Mouse (Mus musculus): ENCODE data around the gene Srarp. TPM values are rescaled to one million over a fixed set of nuclear protein-coding genes. Genes with fewer than 3 reads are reported as not detected.

The Srarp gene
- polyA plus RNA-seq (2012; rRNA removed): 4.1 TPM in 2 replicates

DNA sequence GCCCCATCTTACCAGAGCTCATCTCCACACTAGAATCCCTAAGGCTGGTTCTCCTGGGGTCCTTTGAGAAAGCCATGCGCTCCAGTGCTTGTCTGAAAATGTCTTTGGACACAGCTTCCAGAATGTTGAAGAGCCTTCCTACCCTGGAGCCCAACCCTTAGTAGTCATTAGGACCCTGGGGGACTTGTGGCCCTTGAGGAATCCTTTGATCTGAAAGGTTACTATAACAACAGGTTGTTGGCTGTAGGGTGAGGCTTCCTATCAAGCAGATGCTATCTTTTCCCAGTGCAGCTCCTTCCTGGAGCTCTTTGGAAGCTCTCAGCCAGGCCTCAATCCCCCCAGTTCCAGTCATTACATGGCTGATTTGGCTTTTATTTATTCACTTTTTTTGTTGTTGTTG, at the start of gene Srarp:
Gene Srarp, minus strand, starts transcription at position 132 of the 400 bp plus-strand sequence.

DNA sequence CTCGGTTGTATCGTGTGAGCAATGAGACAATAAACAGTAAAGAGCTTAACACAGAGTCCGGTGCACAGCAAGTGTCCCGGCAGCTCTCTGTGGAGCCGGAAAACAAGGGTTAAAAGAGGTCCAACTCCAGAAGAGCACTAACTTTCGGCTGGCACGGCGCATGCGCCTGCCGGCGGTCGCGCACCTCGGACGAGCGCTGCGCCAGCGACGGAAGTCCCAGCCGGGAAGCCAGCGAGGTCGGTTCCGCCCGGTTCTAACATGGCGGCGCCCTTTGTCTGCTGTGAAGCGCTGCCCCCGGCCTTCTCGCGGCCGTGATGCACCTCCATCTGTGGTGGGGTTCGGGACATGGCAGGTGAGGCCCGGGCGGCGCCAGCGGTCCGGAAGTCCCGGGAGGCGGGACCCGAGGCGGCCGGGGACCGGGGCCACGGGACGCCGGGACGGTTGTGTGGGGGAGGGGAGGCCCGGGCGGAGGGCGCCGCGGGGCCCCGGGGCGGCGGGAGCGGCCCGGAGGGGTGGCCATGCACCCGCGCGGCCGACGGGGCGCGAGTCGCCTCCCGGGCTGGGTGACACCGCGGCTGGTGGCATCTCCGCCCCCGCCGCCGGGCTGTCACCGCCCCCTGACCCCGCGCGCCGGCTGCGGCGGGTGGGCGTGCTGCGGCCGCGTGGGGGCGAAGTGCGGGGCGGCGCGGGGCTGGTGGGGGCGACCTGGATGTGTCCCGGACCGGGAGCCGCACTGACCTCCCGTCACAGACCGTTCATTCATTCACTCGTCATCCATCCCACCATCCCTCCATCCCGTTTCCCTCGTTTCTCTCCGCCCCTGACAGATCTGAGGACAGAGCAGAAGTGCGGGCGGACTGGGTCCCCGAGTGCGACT, 8.8 kb upstream of the Srarp start, which contains the start of gene Zbtb17:
Gene Zbtb17, plus strand, starts transcription at position 204 of the 877 bp plus-strand sequence.

DNA sequence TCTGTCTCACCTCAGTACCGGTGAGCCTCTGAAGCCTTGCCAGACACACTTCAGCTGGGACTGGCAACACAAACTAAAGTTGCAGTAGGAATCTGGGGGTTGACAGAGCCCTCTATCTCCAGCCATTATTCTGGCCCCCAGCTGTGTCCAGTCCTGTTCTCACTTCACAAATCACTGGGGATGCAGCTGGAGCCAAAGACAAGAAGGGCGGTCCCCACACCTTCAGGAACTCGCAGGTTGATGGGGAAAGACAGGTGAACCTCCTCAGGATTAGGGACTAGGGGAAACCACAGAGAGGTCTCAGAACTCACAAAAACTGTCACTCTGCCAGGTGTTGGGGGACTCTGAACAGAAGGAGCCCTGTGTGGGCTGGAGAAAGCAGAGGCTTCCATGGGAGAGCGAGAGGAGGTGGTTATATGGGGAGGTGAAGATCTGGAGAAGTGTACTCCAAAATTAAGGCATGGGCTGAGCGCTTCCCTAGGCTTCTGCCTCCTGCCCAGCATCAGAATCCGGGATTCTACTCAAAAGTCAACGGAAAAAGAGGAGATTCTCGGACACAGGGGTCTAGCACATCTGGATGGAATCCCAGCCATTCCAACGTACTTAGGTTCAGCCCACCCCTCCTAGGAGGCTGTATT, 15.6 kb downstream of the Srarp start, which contains the start of gene Hspb7:
Gene Hspb7, plus strand, starts transcription at position 588 of the 638 bp plus-strand sequence.

DNA sequence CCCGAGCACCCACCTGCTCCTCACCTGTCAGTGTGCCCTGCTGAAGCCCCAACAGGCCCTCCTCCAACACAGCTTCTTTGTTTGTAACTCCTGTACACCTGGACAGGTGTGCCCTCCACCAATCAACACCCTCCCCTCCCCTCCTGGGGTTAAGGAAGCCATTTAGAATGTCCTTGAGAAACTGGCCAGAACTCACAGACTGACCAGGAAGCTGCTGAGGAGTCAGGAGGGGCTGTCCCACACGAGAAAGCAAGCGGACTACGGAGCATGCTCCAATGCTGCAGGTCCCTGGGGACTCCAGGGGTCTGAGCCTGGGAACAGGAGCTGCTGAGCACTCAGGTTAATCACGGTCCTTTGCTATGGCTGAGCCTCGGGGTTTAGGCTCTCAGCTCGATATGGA, 20.0 kb downstream of the Srarp start, which contains the start of gene Clcnkb:
Gene Clcnkb, minus strand, starts transcription at position 91 of the 400 bp plus-strand sequence.

DNA sequence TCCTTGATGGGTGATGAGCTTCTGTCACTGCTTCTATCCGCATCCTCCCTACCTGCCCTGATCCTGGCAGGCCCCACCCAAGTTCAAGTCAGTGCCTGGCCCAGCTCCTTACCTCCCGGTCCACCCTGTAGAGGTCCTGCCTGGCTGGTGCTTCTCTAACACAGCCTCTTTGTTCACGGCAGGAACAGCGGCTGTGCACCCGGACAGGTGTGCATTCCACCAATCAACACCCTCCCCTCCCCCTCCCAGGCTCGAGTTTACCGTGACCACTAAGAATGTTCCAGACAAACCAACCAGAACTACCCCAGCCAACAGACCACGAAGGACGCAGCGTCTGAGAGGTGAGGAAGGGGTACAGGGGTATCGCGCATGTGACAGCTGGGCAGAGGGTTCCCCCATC, 37.4 kb downstream of the Srarp start, which contains the start of gene Clcnka:
Gene Clcnka, minus strand, starts transcription at position 180 of the 400 bp plus-strand sequence.

Other genes starting within 250 kb of the Srarp start
- gene Rsg1, start 222.1 kb downstream of the Srarp start, polyA plus RNA-seq (2012; rRNA removed): 5.0 and 5.1 TPM in 2 replicates
- gene Arhgef19, start 196.6 kb downstream of the Srarp start, polyA plus RNA-seq (2012; rRNA removed): 0.80 and 1.3 TPM in 2 replicates
- 2.2 and 2.3 TPM in 2 replicates for gene Epha2, start 134.9 kb downstream of the Srarp start, polyA plus RNA-seq (2012; rRNA removed)
- 44.2 and 47.9 TPM in 2 replicates for gene Fam131c, start 67.9 kb downstream of the Srarp start, polyA plus RNA-seq (2012; rRNA removed)
- gene Clcnka, start 37.4 kb downstream of the Srarp start, polyA plus RNA-seq (2012; rRNA removed): 0.08 and 0.11 TPM in 2 replicates
- 0.03 and 0.19 TPM in 2 replicates for gene Clcnkb, start 20.1 kb downstream of the Srarp start, polyA plus RNA-seq (2012; rRNA removed)
- 0.58 and 1.4 TPM in 2 replicates for gene Hspb7, start 15.3 kb downstream of the Srarp start, polyA plus RNA-seq (2012; rRNA removed)
- gene Zbtb17, start 8.5 kb upstream of the Srarp start, polyA plus RNA-seq (2012; rRNA removed): 51.1 and 51.6 TPM in 2 replicates
- 8.9 and 11.6 TPM in 2 replicates for gene Spen, start 102.5 kb upstream of the Srarp start, polyA plus RNA-seq (2012; rRNA removed)
- 29.3 and 29.4 TPM in 2 replicates for gene Fblim1, start 170.0 kb upstream of the Srarp start, polyA plus RNA-seq (2012; rRNA removed)
- 0.26 and 0.36 TPM in 2 replicates for gene Tmem82, start 182.5 kb upstream of the Srarp start, polyA plus RNA-seq (2012; rRNA removed)
- gene Slc25a34, start 187.7 kb upstream of the Srarp start, polyA plus RNA-seq (2012; rRNA removed): 1.1 and 1.4 TPM in 2 replicates
- 42.8 and 52.9 TPM in 2 replicates for gene Plekhm2, start 228.8 kb upstream of the Srarp start, polyA plus RNA-seq (2012; rRNA removed)
- 3.6 and 5.8 TPM in 2 replicates for gene Rsc1a1, start 249.5 kb upstream of the Srarp start, polyA plus RNA-seq (2012; rRNA removed)

All from central nervous system, embryonic 18 days (tissue).